Mouse (Mus musculus) right cerebral cortex, postnatal 36 days (tissue): ENCODE data around the gene Ddx19b.
"Not testable (repeated sequence)": the region's sequence is repeated elsewhere in the genome, so short reads cannot be mapped to it uniquely, and the experiment has no call there.

Source experiments
- DNase-seq, 2 experiments: peaks; one replicate each; pipeline ENCODE4 v3.0.0; 2022; ENCODE audit warnings: low spot score in 2 of 2, mixed read lengths in 1 of 2

The Ddx19b gene

DNA sequence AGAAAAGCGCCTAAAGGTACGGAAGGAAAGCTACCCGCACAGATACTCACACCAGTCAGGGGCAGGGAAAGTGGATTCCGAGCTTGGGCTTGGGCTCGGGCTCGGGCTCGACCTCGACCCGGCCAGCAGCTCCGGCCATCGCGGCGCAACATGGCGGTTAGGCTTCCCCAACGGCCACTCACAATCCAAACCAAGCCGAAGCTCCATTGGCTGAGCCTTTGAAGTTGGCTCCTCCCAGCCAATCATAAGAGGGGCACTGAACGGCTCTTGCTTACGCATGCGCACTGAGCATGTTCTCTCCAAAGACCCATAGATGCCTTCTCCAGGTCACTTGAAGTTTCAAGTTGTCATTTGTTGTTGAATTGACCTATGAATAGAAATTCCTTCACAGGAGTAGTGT, at the start of gene Ddx19b:
Ddx19b (minus strand) TSS at position 180 of the 400 bp plus-strand sequence.
- no peak for DNase-seq

DNA sequence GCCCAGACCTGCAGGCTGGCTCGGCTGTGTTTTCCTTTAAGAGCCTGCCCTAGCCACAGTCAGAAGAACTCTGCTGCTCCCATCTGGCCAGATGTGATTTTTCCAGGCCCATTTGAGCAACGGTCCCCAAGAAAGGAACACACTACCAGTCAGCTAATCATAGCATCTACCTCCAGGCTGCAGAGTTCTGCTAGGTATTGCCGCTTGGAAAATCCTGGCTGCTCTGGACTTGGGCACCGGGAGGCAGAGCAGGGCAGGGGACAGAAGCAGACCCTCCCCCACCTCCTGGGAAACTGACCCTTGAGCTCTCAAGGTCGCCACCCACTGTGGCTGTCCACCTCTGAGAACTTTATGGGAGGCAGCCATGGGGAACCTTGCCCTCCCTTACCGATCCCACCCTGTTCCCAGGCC, 48.3 kb upstream of the Ddx19b start:
- no peak for DNase-seq

DNA sequence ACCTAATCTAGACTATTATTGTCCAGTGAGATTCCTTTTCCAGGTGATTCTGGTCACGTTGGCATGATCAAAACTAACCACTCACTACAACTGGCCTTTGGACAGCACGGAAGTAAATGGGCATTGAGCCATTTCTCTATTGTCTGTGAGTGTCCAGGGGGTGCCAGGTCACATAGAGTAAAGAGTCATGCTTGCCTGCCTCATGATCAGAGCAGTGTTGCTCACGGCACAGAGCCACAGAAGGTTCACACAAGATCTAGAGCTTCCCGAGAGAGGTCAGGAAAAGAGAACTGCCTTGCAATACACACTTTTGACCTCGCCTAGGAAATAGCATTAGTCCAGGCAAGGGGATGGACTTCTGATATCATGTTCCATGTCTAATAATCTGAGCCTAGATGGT, 47.9 kb upstream of the Ddx19b start:
- no peak for DNase-seq

DNA sequence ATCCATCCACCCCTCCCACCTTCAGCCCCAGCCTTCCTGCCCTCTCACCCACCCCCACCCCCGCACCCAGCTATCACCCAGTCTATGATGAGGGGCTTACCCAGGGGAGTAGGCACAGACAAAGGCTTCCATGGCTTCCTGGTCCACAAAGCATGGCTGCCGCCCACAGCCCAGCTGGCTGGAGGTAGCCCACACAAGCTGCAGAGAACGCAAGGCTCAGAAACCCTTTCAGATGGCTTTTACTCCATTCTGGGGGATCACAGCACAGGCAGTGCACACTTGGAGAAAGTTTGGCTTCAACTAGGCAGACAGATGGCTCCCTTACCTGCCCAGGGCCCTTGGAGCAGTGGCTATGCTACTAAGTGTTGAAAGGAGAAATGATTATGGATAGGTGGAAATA, 44.4 kb upstream of the Ddx19b start:
- peak; percentile 56 to 61 for DNase-seq

GRCm38 (mm10) chr8:111068660-111069059, 37.1 kb upstream of the Ddx19b start:
- DNase-seq: not testable (repeated sequence)

DNA sequence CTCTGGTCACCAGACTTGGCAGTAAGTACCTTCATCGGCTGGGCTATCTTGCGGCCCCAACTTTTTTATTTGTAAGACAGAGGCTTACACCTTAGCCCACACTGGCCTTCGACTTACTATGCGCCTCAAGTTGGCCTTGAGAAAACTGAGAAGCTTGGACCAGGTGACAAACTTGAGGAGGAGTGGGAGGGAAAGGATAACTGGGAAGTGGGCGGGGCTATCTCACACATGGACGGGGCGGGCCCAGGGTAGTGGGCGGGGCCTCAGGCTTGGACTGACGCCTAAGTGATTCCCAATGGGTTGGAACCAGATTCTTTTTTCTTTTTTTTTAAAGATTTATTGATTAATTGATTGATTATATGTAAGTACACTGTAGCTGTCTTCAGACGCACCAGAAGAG, 35.9 kb upstream of the Ddx19b start:
- DNase-seq: no peak

- DNase-seq: no peak
Observed at GRCm38 (mm10) chr8:111066308-111066707, 34.8 kb upstream of the Ddx19b start.

GRCm38 (mm10) chr8:111062893-111063292, 31.3 kb upstream of the Ddx19b start:
- DNase-seq: no peak

DNA sequence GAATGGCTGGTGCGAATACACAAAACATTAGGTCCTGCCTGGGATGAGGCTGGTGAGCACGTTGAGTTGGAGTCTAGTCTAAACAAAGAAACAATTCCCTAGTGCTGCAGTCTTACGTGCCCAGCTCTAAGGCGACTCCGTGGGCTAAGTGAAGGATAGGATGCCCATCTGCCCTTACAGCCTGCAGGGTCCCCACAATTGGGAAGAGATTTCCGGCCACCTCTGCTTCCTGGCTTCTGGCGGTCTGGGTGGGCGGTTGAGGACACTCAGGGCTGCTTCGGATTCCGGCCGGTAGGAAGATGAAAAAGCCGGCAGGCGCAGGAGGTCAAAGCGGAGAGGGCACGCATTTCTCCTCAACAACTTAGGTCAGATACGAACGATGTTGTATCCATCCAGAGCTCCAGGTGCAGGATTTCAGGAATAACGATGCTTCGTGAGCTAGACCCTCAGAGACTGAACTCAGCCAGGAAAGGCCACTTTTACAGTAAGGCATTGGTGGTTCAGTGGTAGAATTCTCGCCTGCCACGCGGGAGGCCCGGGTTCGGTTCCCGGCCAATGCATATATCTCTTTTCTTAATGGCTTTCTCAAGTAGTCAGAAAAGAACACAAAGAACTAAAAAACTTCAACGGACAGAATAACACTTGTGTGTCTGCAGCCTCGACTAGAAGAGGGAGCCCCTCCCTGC, 30.7 kb upstream of the Ddx19b start:
- DNase-seq: peak; percentile 89 to 91

GRCm38 (mm10) chr8:111061688-111062071, 30.1 kb upstream of the Ddx19b start:
- no peak for DNase-seq

DNA sequence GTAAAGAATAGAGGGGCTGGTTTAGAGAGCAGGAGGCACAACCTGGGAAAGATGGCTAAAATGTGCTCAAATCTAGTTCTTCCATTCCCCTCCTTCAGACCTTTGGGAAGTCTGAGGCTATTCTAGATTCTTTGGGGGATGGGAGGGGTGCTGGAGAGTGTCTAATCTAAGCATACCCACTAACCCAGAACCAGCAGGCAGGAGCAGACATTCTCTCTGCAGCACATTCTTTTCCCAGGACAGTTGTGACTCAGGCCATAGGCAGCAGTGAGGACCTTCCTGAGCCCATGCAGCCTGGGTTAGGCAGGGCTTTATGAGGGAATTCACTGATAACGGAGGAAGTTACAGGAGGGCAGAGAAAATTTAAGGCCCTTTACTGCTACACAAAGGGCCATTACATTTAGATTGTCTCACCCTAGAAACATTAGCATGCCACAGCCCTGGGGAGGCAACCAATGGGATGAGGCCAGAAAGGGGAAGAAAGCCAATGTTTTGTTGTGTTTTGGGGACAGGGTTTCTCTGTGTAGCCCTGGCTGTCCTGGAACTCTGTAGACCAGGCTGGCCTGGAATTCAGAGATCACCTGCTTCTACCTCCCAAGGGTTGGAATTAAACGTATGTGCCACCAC, 27.5 kb upstream of the Ddx19b start:
- no peak for DNase-seq

GRCm38 (mm10) chr8:111056691-111057293, 25.2 kb upstream of the Ddx19b start:
- peak in 1 of 2 experiments; percentile 39 for DNase-seq

DNA sequence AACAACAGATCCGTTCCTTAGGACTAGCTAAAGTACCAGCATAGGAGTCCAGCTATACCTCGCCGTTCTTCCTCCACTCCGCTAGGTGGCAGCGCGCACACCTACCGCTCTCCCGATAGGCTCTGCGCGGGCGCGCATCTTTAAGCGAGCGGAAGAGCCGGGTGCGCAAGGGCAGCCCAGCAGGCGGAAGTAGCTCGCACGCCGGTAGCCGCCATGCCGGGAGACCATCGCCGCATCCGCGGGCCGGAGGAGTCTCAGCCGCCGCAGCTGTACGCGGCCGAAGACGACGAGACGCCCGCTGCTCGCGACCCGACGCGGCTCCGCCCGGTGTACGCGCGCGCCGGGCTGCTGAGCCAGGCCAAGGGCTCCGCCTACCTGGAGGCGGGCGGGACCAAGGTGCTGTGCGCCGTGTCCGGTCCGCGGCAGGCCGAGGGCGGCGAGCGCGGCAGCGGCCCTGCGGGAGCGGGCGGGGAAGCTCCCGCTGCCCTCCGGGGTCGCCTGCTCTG, 24.7 kb upstream of the Ddx19b start, which contains the start of gene Exosc6:
Exosc6 (plus strand) TSS at position 182 of the 506 bp plus-strand sequence.
- DNase-seq: peak; percentile 87 to 88

- no peak for DNase-seq
Observed at GRCm38 (mm10) chr8:111055661-111056060, 24.1 kb upstream of the Ddx19b start.

- no peak for DNase-seq
Observed at GRCm38 (mm10) chr8:111055031-111055634, 23.6 kb upstream of the Ddx19b start.

DNA sequence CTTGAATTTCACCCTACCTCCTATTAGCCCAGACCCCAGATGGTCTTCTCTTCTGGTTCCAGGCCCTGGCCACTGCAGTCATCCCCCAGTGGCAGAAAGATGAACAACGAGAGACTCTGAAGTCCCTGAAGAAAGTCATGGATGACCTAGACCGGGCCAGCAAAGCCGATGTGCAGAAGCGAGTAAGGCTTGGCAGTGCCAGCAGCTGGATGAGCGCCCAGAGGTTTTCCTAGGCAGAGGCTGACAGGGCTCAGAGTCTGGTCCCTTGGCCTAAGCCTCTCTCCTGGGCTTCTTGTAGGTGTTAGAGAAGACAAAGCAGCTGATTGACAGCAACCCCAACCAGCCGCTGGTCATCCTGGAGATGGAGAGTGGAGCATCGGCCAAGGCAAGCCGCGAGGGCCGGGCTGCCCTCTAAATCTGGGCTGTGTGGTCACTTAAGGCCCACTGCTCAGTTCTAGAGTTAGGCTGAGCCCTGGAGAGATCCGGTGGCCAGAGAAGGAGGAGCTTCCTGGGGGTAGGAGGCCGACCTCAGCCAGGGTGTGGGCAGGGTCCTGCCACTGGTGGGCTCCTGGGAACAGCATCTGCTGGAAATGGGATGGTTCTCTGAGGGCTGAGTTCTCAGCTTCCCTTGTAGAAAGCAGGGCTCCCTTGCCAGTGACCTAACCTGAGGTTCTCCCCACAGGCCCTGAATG, 22.4 kb upstream of the Ddx19b start:
- DNase-seq: no peak

DNA sequence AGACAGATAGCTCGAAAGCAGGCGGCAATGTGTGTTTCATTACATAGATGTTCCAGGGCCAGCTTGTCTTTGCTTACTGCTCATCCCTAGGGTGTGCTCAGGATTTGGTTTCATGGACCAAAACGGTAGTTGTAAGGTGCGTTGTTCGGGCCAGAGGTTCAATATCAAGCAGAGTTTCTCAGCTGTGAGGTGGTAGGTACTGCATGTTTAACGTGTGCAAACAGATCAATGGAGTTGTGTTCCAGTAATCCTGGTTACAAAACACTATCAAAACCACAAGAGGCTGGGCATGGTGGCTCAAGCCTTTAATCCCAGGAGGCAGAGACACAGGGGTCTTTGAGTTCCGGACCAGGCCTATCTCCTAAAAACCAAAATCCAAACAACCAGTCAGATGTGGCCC, 17.6 kb upstream of the Ddx19b start:
- no peak for DNase-seq

DNA sequence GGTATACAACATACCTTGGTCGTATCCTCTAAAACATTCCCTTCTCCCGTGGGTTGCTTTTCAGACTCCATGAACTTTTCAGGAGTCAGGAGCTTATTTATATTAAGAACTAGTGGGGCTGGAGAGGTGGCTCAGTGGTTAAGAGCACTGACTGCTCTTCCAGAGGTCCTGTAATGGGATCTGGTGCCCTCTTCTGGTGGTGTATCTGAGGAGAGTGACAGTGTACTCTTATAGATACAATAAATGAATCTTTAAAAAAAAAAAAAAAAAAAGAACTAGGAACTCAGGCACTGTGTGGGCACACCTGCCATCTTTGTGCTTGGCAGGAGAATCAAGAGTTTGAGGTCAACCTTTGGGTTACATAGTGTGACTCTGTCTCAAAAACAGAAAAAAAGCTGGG, 17.1 kb upstream of the Ddx19b start:
- no peak for DNase-seq

GRCm38 (mm10) chr8:111044003-111044734, 12.6 kb upstream of the Ddx19b start:
- no peak for DNase-seq

DNA sequence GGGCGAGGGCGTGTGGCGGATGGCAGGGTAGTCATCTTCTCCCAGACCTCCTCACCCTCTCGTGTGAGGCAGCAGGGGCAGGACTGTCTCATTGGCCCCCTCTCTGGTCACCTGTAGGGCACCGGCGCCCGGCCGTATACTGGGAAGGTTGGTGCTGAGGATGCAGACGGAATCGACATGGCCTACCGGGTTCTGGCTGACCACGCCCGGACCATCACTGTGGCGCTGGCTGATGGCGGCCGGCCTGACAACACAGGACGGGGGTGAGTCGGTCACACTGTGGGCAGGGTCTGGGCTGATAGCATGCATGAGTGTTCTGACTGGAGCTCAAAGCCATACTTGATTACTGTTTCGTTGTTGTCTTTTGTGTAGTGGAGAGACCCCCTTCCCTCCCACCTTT, 11.0 kb upstream of the Ddx19b start:
- no peak for DNase-seq

GRCm38 (mm10) chr8:111036591-111036990, 5.0 kb upstream of the Ddx19b start:
- DNase-seq: no peak
